Mouse (Mus musculus): ENCODE measurements around the gene Brpf1.

The Brpf1 gene

DNA sequence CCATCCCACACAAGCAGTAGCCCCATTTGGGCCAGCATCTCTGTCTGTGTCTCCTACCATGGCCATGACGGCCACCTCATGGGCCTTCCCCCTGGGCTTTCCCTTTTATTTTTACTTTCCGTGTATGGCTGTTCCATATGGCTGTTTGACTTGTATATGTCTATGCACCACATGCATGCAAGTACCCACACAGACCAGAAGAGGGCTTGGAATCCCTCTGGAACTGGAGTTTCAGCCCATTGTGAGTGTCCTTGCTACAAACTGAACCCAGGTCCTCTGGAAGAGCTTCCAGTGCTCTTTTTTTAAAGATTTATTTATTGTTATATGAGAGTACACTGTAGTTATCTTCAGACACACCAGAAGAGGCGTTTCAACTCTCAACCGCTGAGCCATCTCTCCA, 54.5 kb downstream of the Brpf1 start:
- DNase-seq (ENCODE audit: low spot score): no peak

DNA sequence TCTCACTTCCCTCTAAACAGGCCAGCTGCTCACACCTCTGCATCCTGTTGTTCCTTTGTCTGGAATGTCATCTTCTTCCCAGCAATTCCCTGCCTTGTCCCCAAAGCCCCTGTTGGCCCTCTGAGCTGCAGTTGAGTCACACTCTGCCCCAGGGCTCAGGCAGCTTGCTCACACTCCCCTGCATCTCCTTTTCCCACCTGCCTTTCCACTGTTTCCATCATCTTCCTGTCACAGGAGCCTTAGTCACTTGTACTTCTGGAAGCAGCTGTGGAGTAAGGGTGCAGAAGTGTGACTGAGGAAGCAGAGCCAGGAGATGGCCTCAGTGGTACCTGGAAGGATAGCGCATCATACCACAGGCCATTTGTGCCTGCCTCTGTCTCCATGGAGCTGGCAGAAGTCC, 55.3 kb downstream of the Brpf1 start:
- DNase-seq (ENCODE audit: low spot score): no peak

DNA sequence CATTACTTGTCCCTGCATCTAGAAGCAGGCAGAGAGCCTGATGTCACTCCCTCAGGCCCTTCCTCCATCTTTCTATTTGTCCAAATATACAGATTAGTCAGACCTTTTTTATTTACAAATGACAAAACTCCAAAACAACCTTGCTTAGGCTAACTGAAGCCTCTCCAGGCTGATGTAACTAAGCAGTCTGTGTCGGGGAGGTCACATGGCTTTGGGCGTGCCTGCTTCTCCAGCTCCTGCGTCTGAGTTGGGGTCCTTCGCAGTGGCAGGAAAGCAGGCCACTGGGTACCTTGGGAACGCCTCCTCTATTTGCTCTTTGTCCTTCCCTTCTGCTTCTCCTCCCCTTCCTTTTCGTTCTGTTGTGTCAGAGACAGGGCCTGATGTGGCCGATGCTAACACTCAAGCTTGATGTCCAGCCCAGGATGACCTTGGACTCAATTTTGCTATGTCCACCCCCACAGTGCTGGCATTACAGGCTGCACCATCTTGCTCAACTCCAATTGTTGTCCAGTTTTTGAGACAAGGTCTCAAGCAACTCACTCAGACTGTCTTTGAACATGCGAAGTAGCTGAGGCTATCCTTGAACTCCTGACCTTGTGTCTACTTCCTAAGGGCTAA, 57.7 kb downstream of the Brpf1 start:
- DNase-seq (ENCODE audit: low spot score): no peak

DNA sequence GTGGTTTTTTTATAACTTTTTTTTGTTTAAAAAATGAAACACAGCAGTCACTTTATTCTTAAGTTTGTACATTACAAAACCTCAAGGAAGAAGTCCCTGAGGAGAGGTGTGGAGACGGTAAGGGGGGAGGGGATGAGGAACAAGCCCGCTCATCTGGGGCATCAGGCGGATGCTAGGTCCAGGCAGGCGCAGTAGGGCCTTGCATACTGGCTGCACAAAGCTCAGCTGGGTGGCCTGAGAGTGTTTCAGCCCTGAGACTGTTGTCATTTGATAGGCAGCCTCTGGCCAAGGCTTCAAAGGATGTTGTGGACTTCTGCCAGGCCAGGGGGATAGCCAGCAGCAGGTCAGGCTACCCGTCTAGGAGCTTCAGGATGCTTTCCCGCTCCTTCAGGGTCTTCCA, 59.7 kb downstream of the Brpf1 start:
- DNase-seq (ENCODE audit: low spot score): no peak

DNA sequence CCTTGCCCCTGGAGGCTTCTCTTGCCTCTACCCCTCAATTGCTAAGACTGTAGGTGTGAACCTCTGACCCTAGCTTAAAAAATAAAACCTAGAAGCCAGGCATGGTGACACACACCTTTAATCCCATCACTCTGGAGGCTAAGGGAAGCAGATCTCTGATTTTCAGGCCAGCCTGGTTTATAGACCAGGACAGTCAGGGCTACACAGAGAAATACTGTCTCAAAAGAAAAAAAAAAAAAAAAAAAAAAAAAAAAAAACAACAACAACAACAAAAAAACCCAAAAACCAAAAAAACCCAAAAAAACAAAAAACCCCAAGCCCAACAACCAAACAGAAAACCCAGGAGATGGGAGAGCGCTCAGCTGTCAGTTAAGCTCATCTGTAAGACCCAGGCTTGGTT, 60.6 kb downstream of the Brpf1 start:
- no peak for DNase-seq (ENCODE audit: low spot score)

DNA sequence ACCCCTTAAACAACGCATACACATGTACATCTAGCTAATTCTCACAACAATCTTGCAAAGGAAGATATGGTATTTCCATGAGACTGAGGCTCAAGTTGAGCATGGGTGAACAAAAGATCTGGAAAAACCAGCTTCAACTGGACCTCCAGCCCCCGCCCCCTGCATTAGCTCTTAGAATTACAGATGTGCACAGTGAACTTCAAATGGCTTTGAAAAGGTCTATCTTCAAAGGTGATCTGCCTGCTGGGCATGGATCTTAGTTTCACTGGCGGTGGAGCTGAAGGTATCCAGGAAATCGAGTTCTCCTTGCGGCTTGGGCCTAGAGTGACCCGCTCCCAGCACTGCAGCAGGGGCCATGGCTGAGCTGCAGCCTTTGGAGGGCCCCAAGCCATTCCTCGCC, 61.2 kb downstream of the Brpf1 start:
- no peak for DNase-seq (ENCODE audit: low spot score)

DNA sequence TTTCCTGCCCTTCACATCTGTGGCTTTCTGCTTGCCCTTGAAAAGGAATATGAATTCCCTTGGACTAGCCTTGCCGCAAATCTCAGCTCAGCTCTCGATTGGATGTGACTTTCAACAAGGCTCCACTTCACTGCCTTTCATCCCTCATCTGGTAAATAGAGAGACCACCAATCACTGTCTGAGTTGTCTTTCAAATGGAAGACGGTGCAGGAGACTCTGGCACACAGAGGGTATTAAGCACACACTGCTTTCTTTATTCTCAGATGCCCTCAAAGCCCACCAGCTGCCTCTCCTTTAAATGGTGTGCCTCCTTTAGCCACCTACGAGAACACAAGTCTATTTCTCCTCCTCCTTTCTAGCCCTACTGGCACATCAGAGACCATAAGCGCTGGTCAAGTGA, 61.6 kb downstream of the Brpf1 start:
- DNase-seq (ENCODE audit: low spot score): no peak

DNA sequence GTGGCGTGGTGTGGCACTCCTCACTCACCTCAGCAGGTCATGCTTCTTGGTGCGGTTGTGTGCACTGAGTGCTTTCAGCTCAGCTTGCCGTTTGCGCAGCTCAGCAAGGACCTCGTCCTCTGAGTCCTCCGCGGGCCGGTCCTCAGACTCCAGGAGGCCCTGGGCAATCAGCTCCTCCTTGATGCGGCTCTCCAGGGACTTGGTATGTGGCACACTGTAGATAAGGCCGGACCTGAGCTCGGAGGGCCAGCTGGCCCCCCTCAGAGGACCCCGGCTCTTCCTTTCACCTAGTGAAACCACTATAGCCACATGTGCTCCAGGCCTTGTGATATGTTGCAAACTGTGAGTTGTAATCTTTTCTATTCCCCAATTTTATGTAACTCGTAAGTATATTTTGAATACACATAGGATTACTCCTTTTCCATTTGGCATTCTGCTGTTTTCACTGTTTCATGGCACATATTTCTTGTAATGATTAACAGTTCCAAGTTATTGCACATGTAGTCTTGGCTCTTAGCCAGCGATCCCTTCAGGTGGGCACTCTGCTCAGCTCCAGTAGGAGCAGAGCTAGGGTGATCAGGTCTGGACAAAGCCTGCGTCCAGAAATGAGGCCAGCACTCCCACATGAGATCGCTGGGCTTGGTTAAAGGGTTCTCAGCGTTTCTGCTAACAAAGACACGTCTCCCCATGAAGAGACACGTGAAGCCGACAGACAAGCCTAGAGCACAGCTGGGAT, 63.4 kb downstream of the Brpf1 start:
- DNase-seq (ENCODE audit: low spot score): no peak

DNA sequence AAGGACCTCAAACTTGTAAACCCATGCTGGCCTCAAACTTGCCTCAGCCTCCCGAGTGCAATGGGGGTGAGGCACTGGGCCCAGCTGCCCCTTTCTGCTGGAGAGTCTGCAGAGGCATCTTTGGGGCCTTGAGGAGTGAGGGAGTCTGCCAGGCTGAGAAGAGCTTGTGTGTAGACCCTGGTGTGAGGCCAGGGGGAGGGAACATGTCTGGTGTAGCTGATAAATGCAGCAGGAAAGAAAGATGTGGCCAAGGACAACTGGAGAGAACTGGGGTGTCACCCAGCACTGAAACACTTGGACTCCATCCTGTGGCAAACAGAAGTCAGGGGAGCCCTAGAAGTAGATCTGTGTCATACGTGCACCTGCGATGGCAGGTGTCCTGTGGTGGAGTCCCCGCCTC, 66.6 kb downstream of the Brpf1 start:
- no peak for DNase-seq (ENCODE audit: low spot score)

All from ovary, postnatal 10 days (tissue).